Mouse (Mus musculus) intestine, embryonic 15.5 days (tissue): ENCODE data around the gene Rps6ka2. TPM values are rescaled to one million over a fixed set of nuclear protein-coding genes. Genes with fewer than 3 reads are reported as not detected.

Experiments used
- polyA plus RNA-seq: library from polyadenylated mRNA; unstranded; fragments of >200 nt; fragmentation: Nextera tagmentation; extraction: Ambion mirVana; gene quantifications from 2 replicates; pipeline ENCODE4 v1.2.1, GENCODE M21; 2015

The Rps6ka2 gene
- polyA plus RNA-seq, 1 experiment from 2014 or later, result 8.0 TPM

Other genes with a start within 250 kb of the Rps6ka2 start
- 38.9 and 42.0 TPM in 2 replicates for gene Rsph3b, start 221.4 kb upstream of the Rps6ka2 start, polyA plus RNA-seq
- gene Tagap1, start 209.0 kb upstream of the Rps6ka2 start, polyA plus RNA-seq, result 45.7 and 46.3 TPM in 2 replicates
- 245 and 268 TPM in 2 replicates for gene Rnaset2b, start 199.5 kb upstream of the Rps6ka2 start, polyA plus RNA-seq
- gene Gm49721, start 191.2 kb upstream of the Rps6ka2 start, polyA plus RNA-seq, result 0.27 and 0.33 TPM in 2 replicates
- not detected in 2 replicates for gene Gm1604a, start 144.5 kb upstream of the Rps6ka2 start, polyA plus RNA-seq
- gene Tcp10a, start 154.5 kb downstream of the Rps6ka2 start, polyA plus RNA-seq, result not detected in 2 replicates
- gene Ttll2, start 182.6 kb downstream of the Rps6ka2 start, polyA plus RNA-seq, result not detected in 2 replicates
- gene Gm49630, start 201.9 kb downstream of the Rps6ka2 start, polyA plus RNA-seq, result not detected in 2 replicates
- not detected in 2 replicates for gene Unc93a2, start 215.3 kb downstream of the Rps6ka2 start, polyA plus RNA-seq